Mouse (Mus musculus) adrenal gland, adult (tissue): ENCODE measurements around the gene 4930404H24Rik.

ENCODE experiments used
- DNase-seq, 2 experiments: peaks; one replicate each; pipeline ENCODE4 v3.0.0; 2022 to 2023; ENCODE audit warnings: low spot score in 1 of 2; ENCODE audit not compliant: inconsistent age in 2 of 2

4930404H24Rik gene

GRCm38 (mm10) chr2:153492573-153493392, at the start of gene 4930404H24Rik:
TSS of gene 4930404H24Rik (plus strand) at chr2:153492790.
- DNase-seq, result peak; percentile 69 to 85

GRCm38 (mm10) chr2:153443434-153444240, 49.0 kb upstream of the 4930404H24Rik start:
- DNase-seq, result no peak

- DNase-seq, result peak; percentile 86 to 91
Observed at GRCm38 (mm10) chr2:153444254-153445136, 48.1 kb upstream of the 4930404H24Rik start.

GRCm38 (mm10) chr2:153445137-153446016, 47.2 kb upstream of the 4930404H24Rik start:
- DNase-seq, result peak; percentile 57 to 75

- peak in 1 of 2 experiments; percentile 90 for DNase-seq
Observed at GRCm38 (mm10) chr2:153446017-153446408, 46.6 kb upstream of the 4930404H24Rik start.

DNA sequence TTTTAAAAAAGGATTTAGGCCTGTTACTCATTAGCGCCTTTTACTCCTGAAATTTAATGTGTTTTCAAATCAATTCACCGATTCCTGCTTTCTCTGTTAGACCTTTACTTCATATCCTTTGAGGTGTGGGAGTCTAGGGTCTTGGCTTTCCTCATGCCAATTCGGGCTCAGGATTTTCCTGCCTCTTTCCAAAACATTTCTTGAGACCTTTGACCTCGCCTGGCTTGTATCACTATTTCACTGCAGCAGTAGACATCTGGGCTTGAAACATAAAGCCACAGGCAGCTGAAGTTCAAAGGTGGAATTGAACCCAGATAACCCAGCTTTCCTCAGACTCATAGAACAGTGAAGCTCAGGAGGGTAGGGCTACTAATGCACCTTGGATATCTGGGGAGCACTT, 46.1 kb upstream of the 4930404H24Rik start:
- no peak for DNase-seq

- peak; percentile 74 to 85 for DNase-seq
Observed at GRCm38 (mm10) chr2:153447719-153448118, 44.9 kb upstream of the 4930404H24Rik start.

GRCm38 (mm10) chr2:153448519-153448918, 44.1 kb upstream of the 4930404H24Rik start:
- peak; percentile 55 to 66 for DNase-seq

DNA sequence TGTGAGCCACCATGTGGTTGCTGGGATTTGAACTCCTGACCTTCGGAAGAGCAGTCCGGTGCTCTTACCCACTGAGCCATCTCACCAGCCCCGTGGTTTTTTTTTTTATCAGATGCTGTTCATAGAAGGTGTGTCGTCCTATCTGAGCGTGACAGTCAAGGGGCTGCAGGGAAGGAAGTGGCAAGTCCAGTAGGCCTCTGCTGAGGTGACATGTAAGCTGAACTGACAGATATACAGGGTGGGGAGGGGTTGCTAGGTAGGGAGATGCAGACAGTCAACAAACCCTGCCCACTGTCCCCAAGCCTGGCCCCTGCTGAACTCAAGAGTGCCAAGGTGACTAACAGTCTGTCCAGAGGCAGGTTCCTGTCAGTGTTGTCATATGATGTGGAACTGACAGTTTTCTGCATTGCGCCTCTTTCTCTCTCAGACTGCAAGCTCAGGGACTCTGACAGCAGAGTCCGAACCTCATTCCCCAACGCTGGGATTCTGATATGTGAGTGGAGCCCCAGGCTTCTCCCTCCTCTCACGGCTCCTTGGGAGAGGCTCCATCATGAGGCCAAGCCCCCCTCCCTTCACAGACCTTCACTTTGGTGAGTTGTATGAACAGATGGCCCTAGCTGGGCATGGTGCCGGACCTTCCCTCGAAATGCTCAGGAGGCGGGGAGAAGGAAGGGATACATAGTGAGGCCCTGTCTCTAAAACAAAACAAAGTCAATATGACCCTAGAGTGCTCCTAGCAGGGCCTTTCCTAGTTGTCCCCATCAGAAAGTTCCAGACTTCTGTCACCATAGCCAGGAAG, 38.4 kb upstream of the 4930404H24Rik start:
- DNase-seq, result no peak

- DNase-seq, result no peak
Observed at GRCm38 (mm10) chr2:153454841-153455506, 37.6 kb upstream of the 4930404H24Rik start.

- no peak for DNase-seq
Observed at GRCm38 (mm10) chr2:153457467-153457866, 35.1 kb upstream of the 4930404H24Rik start.

GRCm38 (mm10) chr2:153458022-153458441, 34.6 kb upstream of the 4930404H24Rik start:
- peak in 1 of 2 experiments; percentile 75 for DNase-seq

- DNase-seq, result no peak
Observed at GRCm38 (mm10) chr2:153463257-153463656, 29.3 kb upstream of the 4930404H24Rik start.

DNA sequence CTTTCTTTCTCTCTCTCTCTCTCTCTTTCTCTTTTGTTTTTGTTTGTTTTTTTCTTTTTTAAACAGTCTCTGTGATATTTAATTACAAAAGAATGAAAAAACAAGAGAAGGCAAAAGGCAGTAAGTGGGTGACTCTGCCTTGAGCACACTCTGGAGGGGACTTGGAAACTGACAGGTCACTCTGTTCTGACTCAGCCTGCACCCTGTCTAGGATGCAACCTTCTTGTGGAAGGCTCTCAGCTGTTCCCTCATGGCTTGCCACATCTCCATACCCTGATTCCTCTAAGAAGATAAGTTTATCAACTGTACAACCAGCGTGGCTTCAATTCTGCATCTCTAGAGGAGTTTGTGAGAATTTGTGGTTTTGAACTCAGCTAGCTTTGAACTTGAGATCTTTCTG, 25.2 kb upstream of the 4930404H24Rik start:
- no peak for DNase-seq

- DNase-seq, result no peak
Observed at GRCm38 (mm10) chr2:153469317-153469716, 23.3 kb upstream of the 4930404H24Rik start.

DNA sequence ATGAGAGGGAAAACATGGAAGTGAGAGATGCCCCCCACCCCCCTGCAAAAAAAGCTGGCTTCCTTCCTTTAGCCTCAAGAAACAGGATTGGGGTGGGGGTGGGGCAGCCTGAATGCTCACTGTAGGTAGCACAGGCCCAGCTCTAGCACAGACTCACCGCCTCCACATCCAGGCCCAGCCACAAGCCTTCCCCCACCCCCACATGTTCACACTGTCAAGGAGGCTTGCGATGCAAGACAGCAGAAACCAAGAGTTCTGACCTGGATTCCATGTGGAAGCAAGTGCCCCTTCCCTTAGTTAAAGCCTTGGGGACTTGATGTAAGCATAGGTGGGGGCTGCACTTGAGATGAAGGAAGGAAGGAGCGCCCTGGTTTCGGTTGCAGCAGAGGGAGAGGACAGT, 22.8 kb upstream of the 4930404H24Rik start:
- DNase-seq, result no peak

- DNase-seq, result no peak
Observed at GRCm38 (mm10) chr2:153470983-153471382, 21.6 kb upstream of the 4930404H24Rik start.
